Mouse (Mus musculus): ENCODE measurements around the gene Gm20481. TPM values are rescaled to one million over a fixed set of nuclear protein-coding genes. Genes with fewer than 3 reads are reported as not detected.

The Gm20481 gene
- total and polyA plus RNA-seq, 2 experiments from 2014 or later, result not detected

DNA sequence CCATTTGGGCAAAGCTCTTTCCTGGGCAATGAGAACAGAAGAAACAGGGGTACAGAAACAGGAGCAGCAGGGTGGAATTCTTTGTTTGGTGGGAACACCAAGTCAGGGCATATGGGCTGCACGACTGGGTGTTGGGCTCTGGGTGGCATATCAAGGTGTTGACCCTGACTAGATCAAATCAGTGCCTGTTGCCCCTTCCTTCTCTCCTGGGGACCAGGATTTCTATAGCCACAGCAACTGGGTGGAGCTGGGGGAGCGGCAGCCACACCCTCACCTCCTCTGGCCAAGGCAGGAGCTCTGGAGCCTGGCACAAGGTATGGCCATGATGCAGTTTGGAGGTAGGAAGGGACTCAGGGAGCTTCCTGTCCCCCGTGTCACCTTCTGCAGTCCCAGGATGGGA lies 48.5 kb downstream of the Gm20481 start:
- H3K9me3 ChIP-seq (ENCODE audit: low read length), result no peaks in the 10 kb centered on the region
- 88% methylated on average over 3 of the region's 3 CpGs for WGBS
- H3K27me3 ChIP-seq (ENCODE audit: insufficient read depth, low read length), result no peaks in the 10 kb centered on the region
- H3K4me3 ChIP-seq (ENCODE audit: low read length), result no peak overlapping the region
- no peak overlapping the region for H3K9ac ChIP-seq (replicated peaks; ENCODE audit: low read length)
- H3K36me3 ChIP-seq (ENCODE audit: insufficient read depth, low read length), result peaks cover 28% of the 10 kb centered on the region
- no peak overlapping the region for H3K4me2 ChIP-seq (ENCODE audit: low read depth, low read length)
- no peak for ATAC-seq
- H3K27ac ChIP-seq, result no peak overlapping the region
- peaks cover 6% of the 10 kb centered on the region for H3K4me1 ChIP-seq (ENCODE audit: insufficient read depth, low read length)
- DNase-seq (ENCODE audit: low spot score), result no peak
- no peak for TF ChIP-seq CTCF (IDR thresholded peaks at IDR 0.05; ENCODE audit: low read depth)

DNA sequence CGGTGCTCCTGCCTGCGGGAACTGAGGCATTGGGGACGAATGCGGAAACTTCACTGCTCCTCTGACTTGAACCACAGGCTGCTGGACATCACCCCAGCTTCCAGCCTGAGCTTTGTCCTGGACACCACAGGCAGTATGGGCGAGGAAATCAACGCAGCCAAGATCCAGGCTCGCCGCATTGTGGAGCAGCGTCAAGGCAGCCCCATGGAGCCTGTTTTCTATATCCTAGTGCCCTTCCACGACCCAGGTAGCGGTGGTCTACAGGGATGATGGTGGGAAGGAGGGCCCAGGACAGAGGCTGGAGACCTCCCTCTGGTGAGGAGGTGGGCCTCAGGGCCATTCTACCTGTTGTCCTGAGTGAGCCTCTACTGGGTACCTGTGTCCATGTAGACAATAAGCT lies 50.2 kb downstream of the Gm20481 start:
- no peak for DNase-seq (ENCODE audit: low spot score)
- Histone ChIP-seq H3K9ac (replicated peaks; ENCODE audit: low read length) (no peak overlapping the region), H3K4me2 (ENCODE audit: low read depth, low read length) (no peak overlapping the region), H3K4me3 (ENCODE audit: low read length) (no peak overlapping the region), H3K4me1 (ENCODE audit: insufficient read depth, low read length) (peaks cover 6% of the 10 kb centered on the region), H3K36me3 (ENCODE audit: insufficient read depth, low read length) (peaks cover 12% of the 10 kb centered on the region; the same call in 1 of the 2 replicates), H3K27ac (no peak overlapping the region), H3K27me3 (ENCODE audit: insufficient read depth, low read length) (no peaks in the 10 kb centered on the region), H3K9me3 (ENCODE audit: low read length) (no peaks in the 10 kb centered on the region)
- ATAC-seq, result no peak
- 75% methylated on average over 11 of the region's 11 CpGs for WGBS
- TF ChIP-seq CTCF (IDR thresholded peaks at IDR 0.05; ENCODE audit: low read depth), result no peak

DNA sequence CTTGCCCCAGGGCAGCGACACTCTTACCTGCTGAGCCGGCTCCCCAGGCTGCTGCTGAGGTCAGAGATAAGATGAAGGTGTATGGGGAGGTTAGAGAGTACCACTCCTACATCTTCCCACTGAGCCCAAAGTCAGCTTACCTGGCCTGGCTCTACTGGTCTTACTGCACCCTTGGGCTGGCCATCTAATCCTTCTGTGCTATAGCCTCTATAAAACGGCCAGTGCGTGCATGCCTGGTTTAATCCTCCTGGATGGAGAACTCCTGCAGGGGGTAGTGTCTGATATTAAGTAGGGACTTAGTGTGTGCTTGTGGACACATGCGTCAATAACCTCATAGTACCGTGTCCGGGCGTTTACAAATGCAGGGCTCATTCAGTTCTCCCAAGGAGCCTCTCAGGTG lies 50.8 kb downstream of the Gm20481 start:
- H3K4me3 ChIP-seq (ENCODE audit: low read length), result no peak overlapping the region
- H3K9me3 ChIP-seq (ENCODE audit: low read length), result no peaks in the 10 kb centered on the region
- no peak for DNase-seq (ENCODE audit: low spot score)
- no peak overlapping the region for H3K9ac ChIP-seq (replicated peaks; ENCODE audit: low read length)
- H3K27me3 ChIP-seq (ENCODE audit: insufficient read depth, low read length), result no peaks in the 10 kb centered on the region
- TF ChIP-seq CTCF (IDR thresholded peaks at IDR 0.05; ENCODE audit: low read depth), result no peak
- no peak overlapping the region for H3K27ac ChIP-seq
- peaks cover 6% of the 10 kb centered on the region for H3K4me1 ChIP-seq (ENCODE audit: insufficient read depth, low read length)
- no peak overlapping the region for H3K4me2 ChIP-seq (ENCODE audit: low read depth, low read length)
- ATAC-seq, result no peak
- peaks cover 5% of the 10 kb centered on the region; the same call in 1 of the 2 replicates for H3K36me3 ChIP-seq (ENCODE audit: insufficient read depth, low read length)
- WGBS, result 84% methylated on average over 8 of the region's 8 CpGs

DNA sequence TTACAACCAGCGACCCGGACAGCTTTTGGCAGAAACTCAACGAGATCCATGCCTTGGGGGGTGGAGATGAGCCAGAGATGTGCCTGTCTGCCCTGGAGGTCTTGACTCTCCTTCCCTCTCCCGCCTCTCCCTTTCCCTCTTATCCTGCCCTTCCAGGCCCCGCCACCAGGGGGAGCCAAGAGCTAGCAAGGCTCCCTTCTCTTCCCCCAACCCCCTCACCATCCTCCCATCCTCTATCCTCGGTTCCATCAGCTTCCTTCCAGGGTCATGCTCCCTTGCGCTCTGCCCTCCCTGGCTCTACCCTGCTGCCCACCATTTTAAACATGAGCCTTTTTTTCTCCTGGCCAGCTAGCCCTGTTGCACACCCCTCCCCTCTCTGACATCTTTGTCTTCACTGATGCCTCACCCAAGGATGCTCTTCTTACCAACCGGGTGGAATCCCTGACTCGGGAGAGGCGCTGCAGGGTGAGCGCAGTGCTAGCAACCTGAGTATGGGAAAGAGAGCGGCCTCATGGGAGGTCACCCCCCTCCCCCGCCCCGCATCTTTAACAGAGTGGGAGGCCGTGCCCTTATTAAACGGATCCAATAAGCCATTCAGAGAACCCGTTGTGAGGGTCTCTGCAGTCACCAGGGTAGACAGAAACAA lies 51.6 kb downstream of the Gm20481 start:
- H3K4me2 ChIP-seq (ENCODE audit: low read depth, low read length), result 0 out of 2 replicates have a peak overlapping the region, but pooled peaks have one; percentile 17
- no peaks in the 10 kb centered on the region for H3K36me3 ChIP-seq (ENCODE audit: insufficient read depth, low read length)
- 6% methylated on average over 17 of the region's 17 CpGs for WGBS
- ATAC-seq, result peak; percentile 75
- no peaks in the 10 kb centered on the region for H3K27me3 ChIP-seq (ENCODE audit: insufficient read depth, low read length)
- peak; percentile 81 for DNase-seq (ENCODE audit: low spot score)
- H3K4me1 ChIP-seq (ENCODE audit: insufficient read depth, low read length), result peaks cover 6% of the 10 kb centered on the region
- H3K9ac ChIP-seq (replicated peaks; ENCODE audit: low read length), result no peak overlapping the region
- no peak overlapping the region for H3K4me3 ChIP-seq (ENCODE audit: low read length)
- peak; percentile 98 for TF ChIP-seq CTCF (IDR thresholded peaks at IDR 0.05; ENCODE audit: low read depth)
- no peak overlapping the region for H3K27ac ChIP-seq
- no peaks in the 10 kb centered on the region for H3K9me3 ChIP-seq (ENCODE audit: low read length)

Other genes with a start within 250 kb of the Gm20481 start
Only the 30 nearest of the 42 such genes appear.
- 17.5 and 29.6 TPM in 2 replicates for gene Stk19, start 133.0 kb upstream of the Gm20481 start, total RNA-seq (2014; rRNA removed)
- 45.5 and 46.5 TPM in 2 replicates for gene Stk19, start 133.0 kb upstream of the Gm20481 start, polyA plus RNA-seq (2015; fragmentation: Nextera tagmentation; extraction: Ambion mirVana)
- gene Dxo, start 132.9 kb upstream of the Gm20481 start, total RNA-seq (2014; rRNA removed), result 36.4 and 48.9 TPM in 2 replicates
- 47.6 and 53.8 TPM in 2 replicates for gene Dxo, start 132.9 kb upstream of the Gm20481 start, polyA plus RNA-seq (2015; fragmentation: Nextera tagmentation; extraction: Ambion mirVana)
- 98.1 and 100 TPM in 2 replicates for gene Skiv2l, start 119.7 kb upstream of the Gm20481 start, total RNA-seq (2014; rRNA removed)
- 43.8 and 44.5 TPM in 2 replicates for gene Skiv2l, start 119.7 kb upstream of the Gm20481 start, polyA plus RNA-seq (2015; fragmentation: Nextera tagmentation; extraction: Ambion mirVana)
- gene Nelfe, start 119.5 kb upstream of the Gm20481 start, total RNA-seq (2014; rRNA removed), result 27.6 and 32.9 TPM in 2 replicates
- 63.5 and 71.9 TPM in 2 replicates for gene Nelfe, start 119.5 kb upstream of the Gm20481 start, polyA plus RNA-seq (2015; fragmentation: Nextera tagmentation; extraction: Ambion mirVana)
- gene Cfb, start 107.4 kb upstream of the Gm20481 start, total RNA-seq (2014; rRNA removed), result 0.07 and 0.26 TPM in 2 replicates
- 1.0 and 1.3 TPM in 2 replicates for gene Cfb, start 107.4 kb upstream of the Gm20481 start, polyA plus RNA-seq (2015; fragmentation: Nextera tagmentation; extraction: Ambion mirVana)
- gene Zbtb12, start 90.4 kb upstream of the Gm20481 start, total RNA-seq (2014; rRNA removed), result 20.7 and 31.1 TPM in 2 replicates
- gene Zbtb12, start 90.4 kb upstream of the Gm20481 start, polyA plus RNA-seq (2015; fragmentation: Nextera tagmentation; extraction: Ambion mirVana), result 5.1 and 6.5 TPM in 2 replicates
- gene Gm20547, start 87.9 kb upstream of the Gm20481 start, total RNA-seq (2014; rRNA removed), result not detected in 2 replicates
- gene Gm20547, start 87.9 kb upstream of the Gm20481 start, polyA plus RNA-seq (2015; fragmentation: Nextera tagmentation; extraction: Ambion mirVana), result not detected in 2 replicates
- gene C2, start 71.6 kb upstream of the Gm20481 start, total RNA-seq (2014; rRNA removed), result 5.4 and 7.8 TPM in 2 replicates
- 5.5 and 6.0 TPM in 2 replicates for gene C2, start 71.6 kb upstream of the Gm20481 start, polyA plus RNA-seq (2015; fragmentation: Nextera tagmentation; extraction: Ambion mirVana)
- 309 and 317 TPM in 2 replicates for gene Ehmt2, start 71.4 kb upstream of the Gm20481 start, total RNA-seq (2014; rRNA removed)
- gene Ehmt2, start 71.4 kb upstream of the Gm20481 start, polyA plus RNA-seq (2015; fragmentation: Nextera tagmentation; extraction: Ambion mirVana), result 57.4 and 57.6 TPM in 2 replicates
- 0.22 TPM in 1 of 2 replicates, not detected in the other for gene Slc44a4, start 55.4 kb upstream of the Gm20481 start, total RNA-seq (2014; rRNA removed)
- 0.18 and 0.25 TPM in 2 replicates for gene Slc44a4, start 55.4 kb upstream of the Gm20481 start, polyA plus RNA-seq (2015; fragmentation: Nextera tagmentation; extraction: Ambion mirVana)
- 50.9 and 93.9 TPM in 2 replicates for gene Neu1, start 38.7 kb upstream of the Gm20481 start, total RNA-seq (2014; rRNA removed)
- 42.9 and 43.1 TPM in 2 replicates for gene Neu1, start 38.7 kb upstream of the Gm20481 start, polyA plus RNA-seq (2015; fragmentation: Nextera tagmentation; extraction: Ambion mirVana)
- gene Hspa1b, start 10.7 kb upstream of the Gm20481 start, total RNA-seq (2014; rRNA removed), result 15.2 and 20.4 TPM in 2 replicates
- 0.51 and 0.55 TPM in 2 replicates for gene Hspa1b, start 10.7 kb upstream of the Gm20481 start, polyA plus RNA-seq (2015; fragmentation: Nextera tagmentation; extraction: Ambion mirVana)
- 25.0 and 29.0 TPM in 2 replicates for gene Hspa1a, start 2.2 kb downstream of the Gm20481 start, total RNA-seq (2014; rRNA removed)
- gene Hspa1a, start 2.2 kb downstream of the Gm20481 start, polyA plus RNA-seq (2015; fragmentation: Nextera tagmentation; extraction: Ambion mirVana), result 13.6 and 14.7 TPM in 2 replicates
- gene Hspa1l, start 2.8 kb downstream of the Gm20481 start, total RNA-seq (2014; rRNA removed), result 0.99 and 1.4 TPM in 2 replicates
- gene Hspa1l, start 2.8 kb downstream of the Gm20481 start, polyA plus RNA-seq (2015; fragmentation: Nextera tagmentation; extraction: Ambion mirVana), result 0.76 TPM in 2 replicates
- 35.5 and 43.1 TPM in 2 replicates for gene Lsm2, start 11.9 kb downstream of the Gm20481 start, total RNA-seq (2014; rRNA removed)
- gene Lsm2, start 11.9 kb downstream of the Gm20481 start, polyA plus RNA-seq (2015; fragmentation: Nextera tagmentation; extraction: Ambion mirVana), result 106 and 110 TPM in 2 replicates
- 128 TPM in 2 replicates for gene Vars, start 31.1 kb downstream of the Gm20481 start, total RNA-seq (2014; rRNA removed)
- gene Vars, start 31.1 kb downstream of the Gm20481 start, polyA plus RNA-seq (2015; fragmentation: Nextera tagmentation; extraction: Ambion mirVana), result 39.9 and 41.7 TPM in 2 replicates
- 0.68 and 1.2 TPM in 2 replicates for gene Vwa7, start 46.7 kb downstream of the Gm20481 start, total RNA-seq (2014; rRNA removed)
- 0.11 and 0.18 TPM in 2 replicates for gene Vwa7, start 46.7 kb downstream of the Gm20481 start, polyA plus RNA-seq (2015; fragmentation: Nextera tagmentation; extraction: Ambion mirVana)
- gene Sapcd1, start 58.1 kb downstream of the Gm20481 start, total RNA-seq (2014; rRNA removed), result 0.65 and 2.1 TPM in 2 replicates
- 2.4 and 2.7 TPM in 2 replicates for gene Sapcd1, start 58.1 kb downstream of the Gm20481 start, polyA plus RNA-seq (2015; fragmentation: Nextera tagmentation; extraction: Ambion mirVana)
- 1.1 and 6.4 TPM in 2 replicates for gene Msh5, start 76.8 kb downstream of the Gm20481 start, total RNA-seq (2014; rRNA removed)
- 2.2 and 3.1 TPM in 2 replicates for gene Msh5, start 76.8 kb downstream of the Gm20481 start, polyA plus RNA-seq (2015; fragmentation: Nextera tagmentation; extraction: Ambion mirVana)
- gene Clic1, start 80.1 kb downstream of the Gm20481 start, total RNA-seq (2014; rRNA removed), result 56.9 and 59.5 TPM in 2 replicates
- 81.9 and 88.5 TPM in 2 replicates for gene Clic1, start 80.1 kb downstream of the Gm20481 start, polyA plus RNA-seq (2015; fragmentation: Nextera tagmentation; extraction: Ambion mirVana)
- 216 and 228 TPM in 2 replicates for gene Ddah2, start 89.1 kb downstream of the Gm20481 start, total RNA-seq (2014; rRNA removed)
- gene Ddah2, start 89.1 kb downstream of the Gm20481 start, polyA plus RNA-seq (2015; fragmentation: Nextera tagmentation; extraction: Ambion mirVana), result 322 and 331 TPM in 2 replicates
- gene Ly6g6c, start 95.5 kb downstream of the Gm20481 start, total RNA-seq (2014; rRNA removed), result not detected in 2 replicates
- gene Ly6g6c, start 95.5 kb downstream of the Gm20481 start, polyA plus RNA-seq (2015; fragmentation: Nextera tagmentation; extraction: Ambion mirVana), result not detected in 2 replicates
- gene Mpig6b, start 96.3 kb downstream of the Gm20481 start, total RNA-seq (2014; rRNA removed), result not detected in 2 replicates
- 0.18 TPM in 2 replicates for gene Mpig6b, start 96.3 kb downstream of the Gm20481 start, polyA plus RNA-seq (2015; fragmentation: Nextera tagmentation; extraction: Ambion mirVana)
- gene Ly6g6e, start 107.0 kb downstream of the Gm20481 start, total RNA-seq (2014; rRNA removed), result not detected in 2 replicates
- 0.44 TPM in 1 of 2 replicates, not detected in the other for gene Ly6g6e, start 107.0 kb downstream of the Gm20481 start, polyA plus RNA-seq (2015; fragmentation: Nextera tagmentation; extraction: Ambion mirVana)
- 0.78 TPM in 1 of 2 replicates, not detected in the other for gene Ly6g6d, start 108.2 kb downstream of the Gm20481 start, total RNA-seq (2014; rRNA removed)
- gene Ly6g6d, start 108.2 kb downstream of the Gm20481 start, polyA plus RNA-seq (2015; fragmentation: Nextera tagmentation; extraction: Ambion mirVana), result 1.3 and 1.9 TPM in 2 replicates
- not detected in 2 replicates for gene Ly6g6f, start 115.7 kb downstream of the Gm20481 start, total RNA-seq (2014; rRNA removed)
- gene Ly6g6f, start 115.7 kb downstream of the Gm20481 start, polyA plus RNA-seq (2015; fragmentation: Nextera tagmentation; extraction: Ambion mirVana), result 0.26 TPM in 1 of 2 replicates, not detected in the other
- 129 and 158 TPM in 2 replicates for gene Abhd16a, start 119.4 kb downstream of the Gm20481 start, total RNA-seq (2014; rRNA removed)
- 121 TPM in 2 replicates for gene Abhd16a, start 119.4 kb downstream of the Gm20481 start, polyA plus RNA-seq (2015; fragmentation: Nextera tagmentation; extraction: Ambion mirVana)
- not detected in 2 replicates for gene Ly6g5c, start 138.4 kb downstream of the Gm20481 start, total RNA-seq (2014; rRNA removed)
- not detected in 2 replicates for gene Ly6g5c, start 138.4 kb downstream of the Gm20481 start, polyA plus RNA-seq (2015; fragmentation: Nextera tagmentation; extraction: Ambion mirVana)
- 1.7 and 2.0 TPM in 2 replicates for gene Ly6g5b, start 145.5 kb downstream of the Gm20481 start, total RNA-seq (2014; rRNA removed)
- 0.76 and 1.2 TPM in 2 replicates for gene Ly6g5b, start 145.5 kb downstream of the Gm20481 start, polyA plus RNA-seq (2015; fragmentation: Nextera tagmentation; extraction: Ambion mirVana)
- gene Gpank1, start 151.5 kb downstream of the Gm20481 start, total RNA-seq (2014; rRNA removed), result 13.1 and 14.1 TPM in 2 replicates
- gene Gpank1, start 151.5 kb downstream of the Gm20481 start, polyA plus RNA-seq (2015; fragmentation: Nextera tagmentation; extraction: Ambion mirVana), result 18.1 and 19.1 TPM in 2 replicates

All from hindbrain, postnatal 0 days (tissue).